Mouse (Mus musculus) adrenal gland, adult 18-20 months (tissue): ENCODE measurements around the gene Cldnd1. TPM values are rescaled to one million over a fixed set of nuclear protein-coding genes. Genes with fewer than 3 reads are reported as not detected.

Experiments
- microRNA-seq, 2 experiments: library from miRNA; unstranded; fragments of <30 nt; microRNA quantifications; one replicate each; pipeline ENCODE4 v1.2.0; 2021; ENCODE audit warnings: borderline number of aligned reads in 2 of 2
- total RNA-seq, 2 experiments: library from RNA; stranded (reverse); gene quantifications; 1 replicate in 1 of 2; 2 replicates in 1 of 2; pipeline ENCODE4 v1.2.3; 2021

Gene Cldnd1
- total RNA-seq, 2 experiments from 2014 or later = 67.0 to 77.6 TPM

Small RNA genes lying within 50 kb of the gene (microRNA-seq; reads per million reads assigned to microRNA genes)
- gene Gm27564 = 0 reads per million in 2 experiments

Other genes starting within 250 kb of the Cldnd1 start
- 10 to 100 TPM; 23.1 to 29.1 TPM for gene St3gal6, start 203.7 kb upstream of the Cldnd1 start, total RNA-seq
- gene Gm813, start 110.9 kb upstream of the Cldnd1 start, total RNA-seq = not detected
- gene E330017A01Rik, start 89.2 kb upstream of the Cldnd1 start, total RNA-seq = not detected
- 10 to 100 TPM; 11.4 to 14.5 TPM for gene Cpox, start 57.6 kb upstream of the Cldnd1 start, total RNA-seq
- not detected for gene Gpr15, start 8.8 kb upstream of the Cldnd1 start, total RNA-seq
- not detected for gene Olfr172, start 35.3 kb downstream of the Cldnd1 start, total RNA-seq
- gene Olfr173, start 72.4 kb downstream of the Cldnd1 start, total RNA-seq = not detected
- not detected for gene Olfr175-ps1, start 98.9 kb downstream of the Cldnd1 start, total RNA-seq
- not detected for gene Olfr177, start 146.9 kb downstream of the Cldnd1 start, total RNA-seq
- not detected for gene Olfr178, start 164.2 kb downstream of the Cldnd1 start, total RNA-seq
- not detected for gene Olfr181, start 200.8 kb downstream of the Cldnd1 start, total RNA-seq
- not detected for gene Olfr180, start 201.5 kb downstream of the Cldnd1 start, total RNA-seq